Comparison of ENCODE assay signal across 19 mouse cellular contexts in the genomic region with DNA sequence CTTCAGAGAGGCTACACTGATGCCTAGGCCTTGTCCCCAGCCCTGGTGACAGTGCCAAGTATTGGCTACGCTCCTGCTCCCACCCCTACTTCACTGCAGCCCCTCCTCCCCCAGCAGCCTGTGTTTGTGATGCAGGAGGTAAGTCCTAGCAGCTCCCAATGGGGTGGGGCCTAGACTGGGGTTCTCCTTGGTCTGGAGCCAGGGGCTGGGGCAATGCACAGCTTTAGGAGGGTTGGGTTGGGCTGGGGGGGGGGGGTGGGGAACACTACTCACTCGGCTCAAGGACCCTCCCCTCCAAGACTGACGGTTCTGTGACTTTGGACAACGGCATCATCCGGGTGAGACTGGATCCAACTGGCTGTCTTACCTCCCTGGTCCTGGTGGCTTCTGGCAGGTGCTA. TPM values are rescaled to one million over a fixed set of nuclear protein-coding genes. Genes with fewer than 3 reads are reported as not detected.
A peak's percentile ranks its signal among the peaks of the same experiment; 100 is the strongest.
DNase-seq lines count a peak whose midpoint lies in the region; ATAC-seq and TF ChIP-seq lines count a peak whose summit lies in the region.
"Had no signal": no experiment of that assay in that cellular context is flagged by ENCODE, and none has a peak within 500 bp of the region (broad histone marks: within the 10 kb centered on the region; RNA-seq: fewer than 3 reads in every experiment).

No protein-coding gene starts in this region.

- 85% methylated on average over 5 of the region's 5 CpGs for WGBS in kidney, postnatal 0 days
- WGBS in midbrain, embryonic 11.5 days: 88% methylated on average over 5 of the region's 5 CpGs
- WGBS in midbrain, postnatal 0 days: 97% methylated on average over 5 of the region's 5 CpGs

- 0 out of 2 replicates have a peak, but pooled peaks have one; percentile 2 for ATAC-seq in kidney, postnatal 0 days (replicated peaks; ENCODE audit: low FRiP score, low read depth)
- 0 out of 2 replicates have a peak, but pooled peaks have one; percentile 24 for ATAC-seq in midbrain, embryonic 11.5 days (ENCODE audit: low FRiP score)
- no peak for ATAC-seq in midbrain, postnatal 0 days (ENCODE audit: low FRiP score)
- ATAC-seq: forebrain, embryonic 16.5 days had no signal

- no peaks in the 10 kb centered on the region for H3K4me1 ChIP-seq in kidney, postnatal 0 days (replicated peaks; ENCODE audit: insufficient read depth, low read length)
- H3K4me1 ChIP-seq in midbrain, embryonic 11.5 days (ENCODE audit: control insufficient read depth, insufficient read depth, low read length): no peaks in the 10 kb centered on the region
- H3K4me1 ChIP-seq in midbrain, postnatal 0 days (ENCODE audit: insufficient read depth, low read length): no peaks in the 10 kb centered on the region
- H3K4me1 ChIP-seq: embryonic facial prominence, embryonic 13.5 days; forebrain, embryonic 12.5 days; heart, embryonic 12.5 days; hindbrain, embryonic 10.5 days; hindbrain, embryonic 15.5 days had no signal

- H3K9me3 ChIP-seq in kidney, postnatal 0 days (replicated peaks; ENCODE audit: low read length): no peaks in the 10 kb centered on the region
- H3K9me3 ChIP-seq in midbrain, embryonic 11.5 days (ENCODE audit: control insufficient read depth, low read length): no peaks in the 10 kb centered on the region
- H3K9me3 ChIP-seq in midbrain, postnatal 0 days (ENCODE audit: low read length): no peaks in the 10 kb centered on the region
- H3K9me3 ChIP-seq: embryonic facial prominence, embryonic 13.5 days; forebrain, embryonic 12.5 days; heart, embryonic 12.5 days; hindbrain, embryonic 10.5 days; hindbrain, embryonic 15.5 days had no signal

- peaks cover 54% of the 10 kb centered on the region for H3K36me3 ChIP-seq in kidney, postnatal 0 days (ENCODE audit: insufficient read depth, low read length)
- H3K36me3 ChIP-seq in midbrain, embryonic 11.5 days (ENCODE audit: control insufficient read depth, insufficient read depth, low read length): peaks cover 11% of the 10 kb centered on the region; the same call in 1 of the 2 replicates
- H3K36me3 ChIP-seq in midbrain, postnatal 0 days (ENCODE audit: insufficient read depth, low read length): peaks cover 75% of the 10 kb centered on the region

- H3K4me2 ChIP-seq in kidney, postnatal 0 days (ENCODE audit: low read length): no peak overlapping the region
- no peak overlapping the region for H3K4me2 ChIP-seq in midbrain, embryonic 11.5 days
- H3K4me2 ChIP-seq in midbrain, postnatal 0 days (ENCODE audit: low read depth, low read length, poor library complexity, severe bottlenecking): no peak overlapping the region
- H3K4me2 ChIP-seq: embryonic facial prominence, embryonic 13.5 days; forebrain, embryonic 12.5 days; heart, embryonic 12.5 days; hindbrain, embryonic 15.5 days had no signal

- no peak overlapping the region for H3K9ac ChIP-seq in kidney, postnatal 0 days (ENCODE audit: low read depth, low read length)
- no peak overlapping the region for H3K9ac ChIP-seq in midbrain, embryonic 11.5 days (ENCODE audit: low read length)
- H3K9ac ChIP-seq in midbrain, postnatal 0 days (replicated peaks; ENCODE audit: low read length, poor library complexity, severe bottlenecking): no peak overlapping the region
- H3K9ac ChIP-seq: embryonic facial prominence, embryonic 13.5 days; forebrain, embryonic 12.5 days; heart, embryonic 12.5 days; hindbrain, embryonic 15.5 days had no signal

- H3K27me3 ChIP-seq in kidney, postnatal 0 days (ENCODE audit: insufficient read depth, low read length): no peaks in the 10 kb centered on the region
- no peaks in the 10 kb centered on the region for H3K27me3 ChIP-seq in midbrain, embryonic 11.5 days (ENCODE audit: control insufficient read depth, insufficient read depth, low read length)
- H3K27me3 ChIP-seq in midbrain, postnatal 0 days (ENCODE audit: insufficient read depth, low read length): no peaks in the 10 kb centered on the region
- H3K27me3 ChIP-seq: CH12.LX; embryonic facial prominence, embryonic 13.5 days; forebrain, embryonic 12.5 days; heart, embryonic 12.5 days; hindbrain, embryonic 15.5 days had no signal

- no peak overlapping the region for H3K4me3 ChIP-seq in kidney, postnatal 0 days (replicated peaks; ENCODE audit: low read depth, low read length)
- H3K4me3 ChIP-seq in midbrain, embryonic 11.5 days (ENCODE audit: low read depth, low read length): no peak overlapping the region
- no peak overlapping the region for H3K4me3 ChIP-seq in midbrain, postnatal 0 days (ENCODE audit: low read depth, low read length)
- H3K4me3 ChIP-seq: embryonic facial prominence, embryonic 13.5 days; forebrain, embryonic 12.5 days; heart, adult 2 months; heart, embryonic 12.5 days; hindbrain, embryonic 10.5 days; hindbrain, embryonic 15.5 days had no signal

- no peak for DNase-seq in kidney, postnatal 0 days (ENCODE audit: low spot score)
- DNase-seq in kidney, postnatal 36 days: no peak
- no peak for DNase-seq in midbrain, embryonic 11.5 days (ENCODE audit: low spot score, missing footprints)
- no peak for DNase-seq in midbrain, postnatal 0 days (ENCODE audit: low spot score)
- DNase-seq in ES-CJ7 (ENCODE audit: low read depth, low spot score) (peak; percentile 81), ZHBTc4 (ENCODE audit: low read depth, low spot score) (peak; percentile 83)
- DNase-seq: adrenal gland, postnatal 10 days; cerebellum, adult 11 months; cerebellum, adult 9-10 months; cerebellum, postnatal 36 days; gastrocnemius, postnatal 10 days; heart, adult 2 months had no signal

- TF ChIP-seq CTCF in kidney, postnatal 0 days (IDR thresholded peaks at IDR 0.05; ENCODE audit: low read depth): no peak
- TF ChIP-seq CTCF in midbrain, postnatal 0 days (IDR thresholded peaks at IDR 0.05): no peak

- no peak overlapping the region for H3K27ac ChIP-seq in kidney, postnatal 0 days
- H3K27ac ChIP-seq in midbrain, embryonic 11.5 days (ENCODE audit: low read depth, low read length): no peak overlapping the region
- no peak overlapping the region for H3K27ac ChIP-seq in midbrain, postnatal 0 days (ENCODE audit: low read depth, low read length)
- H3K27ac ChIP-seq: embryonic facial prominence, embryonic 13.5 days; forebrain, embryonic 12.5 days; heart, adult 2 months; hindbrain, embryonic 10.5 days; hindbrain, embryonic 15.5 days had no signal

RNA-seq across cellular contexts. Expression of a gene that starts 8.5 kb away (rescaled TPM):
- 7.7 and 8.1 TPM in 2 replicates for polyA plus RNA-seq in kidney, postnatal 0 days (2015; fragmentation: Nextera tagmentation; extraction: Ambion mirVana)
- polyA plus RNA-seq in midbrain, embryonic 11.5 days (2014; fragmentation: Nextera tagmentation; extraction: Ambion mirVana): 5.8 and 5.9 TPM in 2 replicates
- 6.1 and 7.8 TPM in 2 replicates for total RNA-seq in midbrain, postnatal 0 days (2014; rRNA removed)
- 6.2 TPM in 2 replicates for polyA plus RNA-seq in midbrain, postnatal 0 days (2015; fragmentation: Nextera tagmentation; extraction: Ambion mirVana)

RNA-seq across cellular contexts. Expression of a gene that starts 9.1 kb away (rescaled TPM):
- polyA plus RNA-seq in kidney, postnatal 0 days (2015; fragmentation: Nextera tagmentation; extraction: Ambion mirVana): 47.7 and 53.9 TPM in 2 replicates
- 17.5 and 18.0 TPM in 2 replicates for polyA plus RNA-seq in midbrain, embryonic 11.5 days (2014; fragmentation: Nextera tagmentation; extraction: Ambion mirVana)
- 161 and 186 TPM in 2 replicates for total RNA-seq in midbrain, postnatal 0 days (2014; rRNA removed)
- polyA plus RNA-seq in midbrain, postnatal 0 days (2015; fragmentation: Nextera tagmentation; extraction: Ambion mirVana): 69.9 and 79.3 TPM in 2 replicates

RNA-seq across cellular contexts. Expression of a gene that starts 18.6 kb away (rescaled TPM):
- polyA plus RNA-seq in kidney, postnatal 0 days (2015; fragmentation: Nextera tagmentation; extraction: Ambion mirVana): 126 and 133 TPM in 2 replicates
- polyA plus RNA-seq in midbrain, embryonic 11.5 days (2014; fragmentation: Nextera tagmentation; extraction: Ambion mirVana): 91.6 and 100.0 TPM in 2 replicates
- 56.9 and 72.8 TPM in 2 replicates for total RNA-seq in midbrain, postnatal 0 days (2014; rRNA removed)
- 184 and 201 TPM in 2 replicates for polyA plus RNA-seq in midbrain, postnatal 0 days (2015; fragmentation: Nextera tagmentation; extraction: Ambion mirVana)

Comparison
In these comparisons a context has a peak if more than half of its experiments do, and no peak if none do; other contexts are left out.
1. DNase-seq: peak in ES-CJ7 (single experiment) and ZHBTc4 (single experiment); none in kidney, postnatal 0 days (single experiment), kidney, postnatal 36 days (0 of 2), midbrain, embryonic 11.5 days (single experiment) and midbrain, postnatal 0 days (single experiment).